Mouse (Mus musculus): ENCODE measurements around the gene Rnf135.
"Not testable (repeated sequence)": the region's sequence is repeated elsewhere in the genome, so short reads cannot be mapped to it uniquely, and the experiment has no call there.

Rnf135 gene

DNA sequence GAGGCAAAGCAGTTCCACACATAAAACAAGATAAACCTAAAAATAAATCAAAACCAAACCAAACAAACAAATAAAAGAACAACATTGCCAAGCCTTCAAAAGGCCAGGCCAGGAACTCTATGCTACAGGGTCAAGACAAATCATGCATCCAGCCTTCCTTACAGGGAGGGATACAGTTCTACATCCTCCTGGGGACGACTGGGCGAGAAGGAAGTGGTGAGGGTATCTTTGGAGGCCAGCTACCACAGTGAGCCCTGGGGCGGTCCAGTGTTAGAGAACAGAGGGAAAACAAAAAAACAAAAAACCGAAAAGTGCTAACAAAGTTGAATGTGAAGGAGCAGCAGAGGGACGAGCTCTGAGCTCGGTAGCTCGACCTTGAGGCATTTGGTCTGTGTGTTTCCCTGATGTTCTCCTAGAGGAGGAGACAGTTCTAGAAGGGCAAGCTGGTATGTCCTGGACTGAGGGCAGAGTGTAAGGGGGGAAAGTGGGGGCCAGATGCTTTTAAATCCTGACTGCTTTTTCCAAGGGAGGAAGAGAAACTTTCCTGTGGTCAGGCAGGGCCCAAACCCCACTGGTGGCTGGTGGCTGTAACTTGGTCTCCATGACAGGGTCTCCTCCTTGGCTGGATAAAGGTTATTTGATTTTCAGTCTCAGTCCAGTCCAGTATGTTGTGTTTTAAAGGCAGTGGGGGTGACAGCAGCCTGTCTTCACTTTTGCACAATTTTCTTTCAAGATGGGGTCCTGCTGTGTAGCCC, 20.1 kb upstream of the Rnf135 start:
- DNase-seq (ENCODE audit: low spot score), result no peak

DNA sequence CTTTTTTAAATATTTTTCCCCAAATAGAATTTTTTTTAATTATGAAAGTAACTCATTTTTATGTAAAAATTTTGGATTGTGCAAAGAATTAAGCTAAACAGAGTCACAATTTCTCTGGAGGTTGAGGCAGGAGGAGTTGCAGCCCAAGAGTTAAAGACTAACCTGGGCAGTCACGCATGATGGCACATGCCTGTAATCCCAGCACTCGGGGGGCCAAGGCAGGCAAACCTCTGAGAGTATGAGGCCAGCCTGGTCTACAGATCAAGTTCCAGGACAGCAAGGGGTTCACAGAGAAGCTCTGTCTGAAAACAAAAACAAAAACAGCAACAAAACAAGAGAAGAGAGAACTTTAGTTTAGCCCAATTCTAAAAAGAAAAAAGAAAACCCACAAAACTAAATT, 19.4 kb upstream of the Rnf135 start:
- DNase-seq (ENCODE audit: low spot score), result no peak

DNA sequence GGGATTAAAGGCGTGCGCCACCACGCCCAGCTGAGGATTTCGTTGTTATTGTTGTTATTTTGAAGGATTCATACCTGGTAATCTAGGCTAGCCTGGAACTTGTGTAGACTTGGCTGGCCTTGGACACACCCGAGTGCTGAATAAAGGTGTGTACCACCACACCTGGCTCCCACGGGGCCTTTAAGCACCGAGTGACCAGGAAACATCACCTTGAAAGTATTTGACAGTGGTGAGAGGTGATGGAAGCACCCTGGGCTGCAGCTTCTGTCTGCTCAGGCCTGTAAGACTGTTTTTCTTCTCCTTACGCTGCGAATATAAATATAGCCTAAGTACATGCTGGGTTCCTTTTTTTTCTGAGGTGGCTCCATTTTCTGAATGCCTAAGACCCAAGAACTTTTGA, 15.5 kb upstream of the Rnf135 start:
- DNase-seq (ENCODE audit: low spot score), result no peak

DNA sequence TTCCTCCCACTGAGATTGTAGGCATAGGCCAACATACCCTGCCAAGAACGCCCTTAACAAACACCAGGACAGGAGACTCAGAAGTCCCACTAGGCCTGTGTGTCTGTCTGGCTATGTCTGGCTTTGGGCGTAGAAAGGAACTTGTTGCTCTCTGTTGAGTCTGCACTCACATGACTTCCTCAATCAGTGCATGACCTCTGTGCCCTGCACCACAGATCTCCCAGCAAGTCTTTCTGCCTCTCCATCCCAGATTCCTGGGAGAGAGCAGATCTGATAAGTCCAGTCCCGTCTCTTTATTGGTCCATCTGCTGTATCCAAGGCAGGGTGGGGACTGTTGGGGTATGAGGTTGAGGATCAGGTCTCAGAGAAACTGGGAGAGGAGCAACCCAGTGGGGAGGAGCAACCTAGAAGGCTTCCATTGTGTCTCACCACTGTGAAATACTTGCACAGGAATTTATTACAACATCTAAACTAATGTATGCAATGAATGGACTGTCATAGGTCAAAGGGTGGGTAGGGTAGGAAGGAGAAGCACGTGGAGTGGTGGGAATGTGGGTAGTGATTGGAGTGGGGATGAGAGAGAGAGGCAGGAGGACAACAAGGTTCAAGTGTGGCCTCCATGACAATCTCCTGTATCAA, 14.9 kb upstream of the Rnf135 start:
- no peak for DNase-seq (ENCODE audit: low spot score)

DNA sequence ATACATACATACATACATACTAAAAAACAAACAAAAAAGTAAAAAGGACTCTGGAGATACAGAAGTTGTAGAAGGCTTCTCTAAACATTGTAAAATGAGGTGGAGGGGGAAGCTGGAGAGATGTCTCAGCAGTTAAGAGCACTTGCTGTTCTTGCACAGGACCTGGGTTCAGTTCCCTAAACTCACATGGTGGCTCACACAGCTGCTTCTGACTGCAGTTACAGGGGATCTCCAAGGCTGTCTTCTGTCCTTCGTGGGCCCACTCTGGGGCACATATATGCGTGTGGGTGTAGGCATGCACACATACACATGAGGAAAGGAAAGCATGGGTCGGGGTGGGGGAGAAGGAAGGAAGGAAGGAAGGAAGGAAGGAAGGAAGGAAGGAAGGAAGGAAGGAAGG, 14.0 kb upstream of the Rnf135 start:
- DNase-seq (ENCODE audit: low spot score), result no peak

DNA sequence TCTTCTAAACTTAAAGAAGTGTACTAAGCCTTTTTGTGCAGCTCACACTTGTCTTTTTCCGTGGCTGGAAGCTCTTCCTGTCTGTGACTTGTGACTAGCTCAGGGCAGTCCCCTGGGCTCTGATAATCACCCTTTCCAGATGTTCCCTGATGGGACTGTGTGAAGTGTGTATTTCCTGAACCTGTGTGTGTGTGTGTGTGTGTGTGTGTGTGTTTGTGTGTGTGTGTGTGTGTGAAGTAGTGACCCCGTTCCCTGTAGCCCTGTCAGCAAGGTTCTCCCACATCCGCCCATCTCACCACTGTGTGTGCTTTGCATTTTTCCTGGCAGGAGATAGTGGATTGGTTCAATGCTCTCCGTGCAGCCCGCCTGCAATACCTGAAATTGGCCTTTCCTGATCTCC, 13.3 kb upstream of the Rnf135 start:
- DNase-seq (ENCODE audit: low spot score), result no peak

DNA sequence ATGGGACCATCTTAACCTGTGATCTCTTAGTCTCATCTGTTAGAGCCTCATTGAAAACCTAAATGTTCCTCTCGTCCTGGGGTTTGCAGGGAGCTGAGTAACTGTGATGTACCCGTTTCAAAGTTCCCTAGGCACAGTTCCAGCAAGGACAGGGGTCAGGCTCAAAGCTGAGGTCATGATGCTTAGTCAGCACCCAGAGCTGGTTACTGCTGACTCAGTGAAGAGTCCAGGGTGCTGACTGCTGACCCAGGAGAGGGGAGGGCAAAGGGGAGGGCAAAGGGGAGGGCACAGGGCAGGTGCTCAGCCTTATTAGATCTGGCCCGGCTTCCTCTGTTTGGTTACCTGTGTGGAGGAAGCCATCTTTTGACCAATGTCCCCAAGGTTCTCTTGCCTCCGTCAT, 11.8 kb upstream of the Rnf135 start:
- no peak for DNase-seq (ENCODE audit: low spot score)

DNA sequence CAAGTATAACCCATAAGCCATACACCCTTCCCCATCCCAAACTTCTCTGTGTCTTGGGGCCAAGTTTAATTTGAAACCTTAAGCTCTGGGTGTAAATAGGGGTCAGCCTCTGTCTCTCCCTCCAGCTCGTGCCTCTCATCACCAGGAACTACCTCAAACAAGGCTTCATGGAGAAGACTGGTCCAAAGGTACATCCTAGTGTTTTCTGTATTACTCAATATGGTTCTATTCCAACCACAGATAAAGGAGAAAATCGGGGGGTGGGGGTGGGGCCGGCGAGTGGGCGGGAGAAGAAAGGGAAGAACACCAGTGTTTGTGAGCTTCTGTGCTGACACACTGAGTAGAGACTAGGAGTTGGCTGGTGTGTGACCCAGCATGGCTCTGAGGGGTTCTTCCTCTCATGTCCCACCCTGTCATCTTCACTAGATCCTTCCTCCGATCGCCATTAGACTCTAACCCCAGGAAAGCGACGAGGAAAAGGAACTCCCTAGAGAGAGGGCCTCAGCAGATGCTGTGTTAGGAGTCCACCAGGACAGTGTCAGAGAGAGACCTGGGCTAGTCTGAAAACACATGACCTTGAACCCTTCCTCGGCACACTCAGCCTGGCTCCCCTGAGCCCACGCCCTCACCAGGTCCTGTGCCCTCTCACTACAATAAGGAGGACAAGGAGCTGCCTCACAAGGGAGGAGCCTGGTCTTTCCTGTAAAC, 9.5 kb upstream of the Rnf135 start:
- DNase-seq (ENCODE audit: low spot score), result no peak

DNA sequence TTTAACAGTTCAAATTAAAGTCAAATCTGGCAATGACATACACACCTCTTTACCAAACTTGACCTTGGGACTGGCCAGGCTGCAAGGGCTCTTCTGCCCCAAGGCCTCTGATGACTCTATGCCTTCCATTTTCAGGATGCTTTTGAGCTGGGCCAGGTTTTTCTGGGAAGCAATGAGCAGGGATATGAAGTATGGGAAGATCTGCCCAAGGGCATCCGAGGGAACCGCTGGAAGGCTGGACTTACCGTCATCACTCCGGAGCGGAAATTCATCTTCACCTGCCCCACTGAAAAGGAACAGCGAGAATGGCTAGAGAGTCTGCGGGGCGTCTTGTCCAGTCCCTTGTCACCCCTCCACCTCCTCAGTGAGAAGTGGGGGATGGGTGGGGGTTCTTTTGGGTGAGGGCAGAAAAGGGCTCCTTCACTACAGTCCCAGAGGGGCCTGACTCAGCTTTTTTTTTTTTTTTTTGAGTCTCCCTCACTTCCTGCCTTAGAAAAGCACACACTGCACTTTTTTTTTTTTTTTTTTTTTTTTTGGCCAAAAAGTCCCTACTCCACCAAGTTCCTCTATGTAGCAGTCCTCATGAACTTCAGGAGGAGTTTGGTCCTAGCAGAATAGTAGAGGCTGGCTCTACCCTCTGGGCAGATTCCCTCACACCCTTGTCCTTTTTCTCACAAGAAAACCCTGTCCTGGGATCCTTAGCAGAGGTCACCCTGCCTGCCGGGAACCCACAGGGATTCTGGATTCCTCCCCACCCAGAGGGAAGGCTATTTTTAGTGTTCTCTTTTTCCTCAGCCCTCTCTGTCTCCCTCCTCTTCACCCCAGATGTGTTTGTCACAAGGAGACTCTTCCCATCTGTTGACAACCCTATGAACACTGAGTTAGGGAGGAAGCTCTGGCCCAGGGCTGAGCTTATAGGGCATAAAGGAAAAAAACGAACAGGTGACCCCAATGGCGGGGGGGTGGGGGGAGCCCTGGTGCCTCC, 6.4 kb upstream of the Rnf135 start:
- no peak for DNase-seq (ENCODE audit: low spot score)

DNA sequence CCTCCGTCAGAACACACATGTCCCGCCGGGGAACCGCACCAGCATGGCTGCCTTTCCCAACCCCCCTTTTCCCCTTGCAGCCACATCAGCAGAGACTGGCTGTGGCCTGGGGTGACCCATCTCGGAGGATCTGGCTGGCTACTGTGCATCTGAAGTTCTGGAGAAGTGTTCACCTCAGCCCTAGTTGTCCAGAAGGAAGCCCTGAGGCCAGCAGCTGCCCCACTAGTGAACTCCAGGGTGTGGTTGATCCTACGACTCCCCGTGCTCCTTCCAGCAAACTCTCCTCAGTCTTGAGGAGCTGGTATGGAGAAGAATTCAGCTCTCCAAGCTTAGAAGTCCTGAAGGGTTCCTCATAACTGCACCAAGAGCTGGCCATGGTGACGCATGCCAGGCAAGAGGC, 5.3 kb upstream of the Rnf135 start:
- DNase-seq (ENCODE audit: low spot score), result no peak

DNA sequence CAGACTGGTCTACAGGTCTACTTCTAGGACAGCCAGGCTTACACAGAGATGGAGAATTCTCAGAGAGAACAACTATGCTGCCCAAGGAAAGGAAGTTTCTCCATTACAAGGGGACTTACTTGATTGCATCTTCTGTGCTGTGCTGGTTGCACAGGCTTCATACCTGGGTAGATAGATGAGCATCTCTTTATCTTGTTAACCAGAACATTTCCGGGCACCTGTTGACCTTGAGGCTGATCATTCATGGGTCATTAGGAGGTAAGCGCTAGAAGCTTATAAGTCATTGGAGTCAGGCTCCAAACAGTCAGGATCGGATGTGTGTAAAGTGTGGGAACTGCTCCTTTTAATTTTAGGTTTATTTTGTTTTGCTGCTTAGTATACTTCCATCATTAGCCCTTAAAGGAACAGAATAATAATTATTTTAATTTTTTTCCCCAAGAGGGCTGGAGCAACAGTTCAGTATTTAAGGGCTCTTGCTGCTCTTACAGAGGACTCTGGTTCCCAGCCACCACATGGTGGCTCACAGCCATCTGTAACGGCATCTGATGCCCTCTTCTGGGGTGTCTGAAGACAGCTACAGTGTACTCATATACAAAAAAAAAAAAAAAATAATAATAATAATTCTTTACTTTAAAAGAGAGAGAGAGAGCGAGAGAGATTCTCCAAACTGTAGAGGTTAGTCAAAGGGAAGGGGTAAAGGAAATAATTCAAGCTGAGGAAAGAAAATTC, 2.5 kb upstream of the Rnf135 start:
- no peak for DNase-seq (ENCODE audit: low spot score)

DNA sequence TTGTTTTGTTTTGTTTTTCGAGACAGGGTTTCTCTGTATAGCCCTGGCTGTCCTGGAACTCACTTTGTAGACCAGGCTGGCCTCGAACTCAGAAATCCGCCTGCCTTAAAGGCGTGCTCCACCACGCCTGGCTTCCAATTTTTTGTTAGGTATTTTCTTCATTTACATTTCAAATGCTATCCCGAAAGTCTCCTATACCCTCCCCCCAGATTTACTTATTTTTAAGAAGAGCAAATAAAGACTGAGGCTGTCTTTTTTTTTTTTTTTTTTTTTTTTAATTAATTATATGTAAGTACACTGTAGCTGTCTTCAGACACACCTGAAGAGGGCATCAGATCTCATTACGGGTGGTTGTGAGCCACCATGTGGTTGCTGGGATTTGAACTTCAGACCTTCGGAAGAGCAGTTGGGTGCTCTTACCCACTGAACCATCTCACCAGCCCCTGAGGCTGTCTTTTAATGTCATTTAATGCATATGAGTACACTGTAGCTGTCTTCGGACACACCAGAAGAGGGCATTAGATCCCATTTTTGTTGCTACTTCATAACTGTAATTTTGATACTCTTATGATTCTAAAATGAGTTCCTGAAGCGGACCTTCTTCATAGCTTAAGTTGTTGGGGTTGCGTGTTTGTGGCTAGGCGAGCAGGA, 472 bp upstream of the Rnf135 start:
- DNase-seq (ENCODE audit: low spot score), result not testable (repeated sequence)

DNA sequence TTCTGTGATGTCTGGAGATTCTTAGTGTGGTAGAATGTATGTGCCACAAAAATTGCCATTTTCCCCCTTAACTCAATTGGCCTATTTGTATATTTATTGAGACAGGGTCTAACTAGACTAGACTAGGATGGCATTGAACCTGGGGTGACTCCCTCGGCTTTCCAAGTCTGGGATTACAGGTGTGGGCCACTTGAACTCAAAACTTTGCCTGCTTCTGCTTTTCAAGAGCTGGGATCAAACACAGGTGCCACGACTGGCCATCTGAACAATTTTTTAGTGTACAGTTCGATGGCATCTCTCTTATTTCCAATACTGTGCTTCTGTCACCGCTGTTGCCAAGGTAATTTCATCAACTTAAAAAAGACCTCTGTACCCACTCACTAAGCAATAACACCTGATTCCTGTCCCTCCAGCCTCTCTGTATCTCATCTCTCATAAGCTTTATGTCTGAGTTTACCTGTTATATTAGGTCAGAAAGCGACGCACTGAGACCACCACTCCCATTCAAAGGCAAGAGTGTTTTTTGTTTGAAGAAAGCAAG, 950 bp downstream of the Rnf135 start:
- no peak for DNase-seq (ENCODE audit: low spot score)

DNA sequence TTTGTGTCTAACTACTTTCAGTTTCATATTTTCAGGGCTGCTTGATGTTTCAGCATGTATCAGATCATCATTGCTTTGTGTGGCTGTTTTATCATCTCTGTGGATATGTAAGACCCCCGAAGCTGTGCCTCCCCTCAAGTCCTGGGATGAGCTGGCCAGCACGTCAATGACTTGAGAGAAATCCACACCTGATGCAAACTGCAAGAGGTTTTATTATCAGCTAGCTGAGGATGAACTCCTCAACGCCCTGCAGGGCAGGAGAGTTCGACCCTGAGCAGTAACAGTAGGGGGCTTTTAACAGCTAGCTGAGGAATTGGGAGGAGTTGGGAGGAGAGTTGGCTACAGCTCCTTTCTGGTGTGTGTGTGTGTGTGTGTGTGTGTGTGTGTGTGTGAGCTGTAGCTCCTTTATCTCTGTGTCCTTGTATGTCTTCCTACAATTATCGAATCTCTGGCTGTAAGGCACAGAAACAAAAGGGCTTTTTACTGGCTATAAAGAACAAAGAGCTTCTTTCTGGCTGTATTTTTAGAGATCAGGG, 1.9 kb downstream of the Rnf135 start:
- peak; percentile 55 for DNase-seq (ENCODE audit: low spot score)

DNA sequence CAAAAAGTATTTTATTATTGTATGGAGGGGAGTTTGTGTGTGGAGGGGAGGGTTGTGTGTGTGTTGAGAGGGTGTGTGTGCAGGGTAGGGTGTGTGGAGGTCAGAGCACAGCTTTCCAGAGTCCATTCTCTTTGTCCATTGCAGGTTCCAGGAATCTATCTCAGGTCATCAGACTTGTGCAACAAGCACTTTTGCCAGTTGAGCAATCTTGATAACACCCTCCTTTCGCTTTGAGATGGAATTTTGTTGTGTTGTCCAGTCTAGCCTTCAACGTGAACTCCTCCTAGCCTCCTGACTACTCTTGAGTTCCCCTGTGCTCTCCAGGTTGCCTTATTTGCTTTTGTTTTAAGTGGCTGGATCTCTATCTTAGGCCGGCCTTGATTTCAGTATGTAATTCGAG, 6.6 kb downstream of the Rnf135 start:
- DNase-seq (ENCODE audit: low spot score), result no peak

DNA sequence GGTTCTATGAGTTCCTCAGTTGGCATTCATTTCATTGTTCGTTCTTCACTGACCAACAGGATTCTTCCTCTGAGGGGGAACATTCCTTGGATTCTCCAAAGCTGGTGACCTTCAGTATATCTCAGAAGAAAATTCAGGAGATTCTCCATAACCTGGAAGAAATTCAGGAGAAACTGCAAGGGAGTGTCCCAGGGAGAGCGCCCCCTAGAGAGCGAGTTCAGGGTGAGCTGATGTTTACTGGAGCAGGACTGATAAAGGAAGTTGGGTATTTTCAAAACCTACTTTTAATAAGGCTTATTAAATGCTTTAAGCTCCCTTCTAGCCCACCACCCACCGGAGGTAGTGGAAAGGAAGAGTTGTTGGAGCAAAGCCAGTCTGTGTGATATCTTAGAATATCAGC, 10.2 kb downstream of the Rnf135 start:
- DNase-seq (ENCODE audit: low spot score), result no peak

DNA sequence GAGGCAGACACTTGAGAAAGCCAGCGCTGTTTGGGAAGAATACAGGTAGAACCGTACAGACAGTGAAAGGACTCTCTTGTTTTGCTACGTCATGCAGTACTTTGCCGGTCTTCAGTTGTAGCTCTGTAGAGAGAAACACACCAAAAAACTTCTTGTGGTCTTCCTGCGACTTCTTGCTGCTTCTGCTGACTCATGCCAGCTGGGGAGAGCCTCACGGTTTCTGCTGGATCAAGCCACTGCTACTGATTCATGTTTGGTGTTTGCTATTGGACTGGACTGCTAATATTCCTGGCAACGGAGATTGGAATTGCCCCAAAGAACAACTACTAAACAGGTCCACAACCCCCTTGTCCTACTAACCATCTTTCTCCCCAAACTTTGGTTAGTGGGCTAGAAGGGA, 12.7 kb downstream of the Rnf135 start:
- no peak for DNase-seq (ENCODE audit: low spot score)

DNA sequence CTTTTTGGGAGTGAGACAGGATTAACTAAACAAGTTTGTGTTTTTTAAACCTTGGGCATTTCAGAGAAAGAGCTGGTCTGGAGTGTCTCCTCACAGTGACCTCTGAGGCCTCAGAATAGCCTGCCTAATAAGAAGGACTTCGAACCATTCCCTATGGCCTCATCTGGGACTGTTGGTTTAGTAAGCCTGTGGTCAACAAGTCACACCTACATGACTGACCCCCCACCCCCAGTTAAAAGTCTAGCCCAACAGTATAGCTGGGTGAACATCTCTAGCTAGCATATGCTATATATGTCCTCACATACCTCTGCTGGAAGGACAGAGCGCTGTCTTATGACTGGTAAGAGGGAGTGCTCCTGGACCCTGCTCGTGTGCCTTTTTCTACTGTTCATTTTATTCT, 15.7 kb downstream of the Rnf135 start:
- no peak for DNase-seq (ENCODE audit: low spot score)

DNA sequence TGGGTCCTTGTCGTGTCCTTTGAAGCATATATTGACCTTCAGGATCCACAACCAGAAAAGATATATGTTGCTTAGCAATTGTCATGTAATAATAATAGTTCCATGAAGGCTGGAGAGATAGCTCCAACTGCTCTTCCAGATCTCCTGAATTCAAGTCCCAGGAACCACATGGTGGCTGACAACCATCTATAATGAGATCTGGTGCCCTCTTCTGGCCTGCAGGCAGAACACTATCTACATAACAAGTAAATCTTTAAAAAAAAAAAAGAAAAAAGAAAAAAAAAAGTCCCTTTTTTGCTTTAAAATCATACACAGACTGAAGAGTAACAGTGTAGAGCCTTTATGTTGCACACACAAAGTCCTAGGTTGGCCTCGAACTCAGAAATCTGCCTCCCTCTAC, 16.1 kb downstream of the Rnf135 start:
- no peak for DNase-seq (ENCODE audit: low spot score)

DNA sequence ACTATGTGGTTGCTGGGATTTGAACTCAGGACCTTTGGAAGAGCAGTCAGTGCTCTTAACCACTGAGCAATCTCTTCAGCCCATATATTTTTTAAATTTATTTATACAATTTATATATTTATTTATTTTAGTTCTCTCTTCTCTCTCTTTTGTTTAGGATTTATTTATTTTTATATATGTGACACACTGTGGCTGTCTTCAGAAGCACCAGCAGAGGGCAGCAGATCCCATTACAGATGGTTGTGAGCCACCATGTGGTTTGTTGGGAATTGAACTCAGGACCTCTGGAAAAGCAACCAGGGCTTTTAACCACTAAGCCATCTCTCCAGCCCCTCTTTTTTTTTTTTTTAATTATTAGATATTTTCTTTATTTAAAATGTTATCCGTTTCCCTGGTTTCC, 16.7 kb downstream of the Rnf135 start:
- DNase-seq (ENCODE audit: low spot score), result no peak
